Mouse (Mus musculus): ENCODE data around the gene Zfp687.
"Not testable (repeated sequence)": the region's sequence is repeated elsewhere in the genome, so short reads cannot be mapped to it uniquely, and the experiment has no call there.

The Zfp687 gene

GRCm38 (mm10) chr3:95015337-95015872 lies at the start of gene Zfp687:
Zfp687 (minus strand) TSS chr3:95015448.
- peak; percentile 100 for DNase-seq

- DNase-seq, result no peak
Measured at GRCm38 (mm10) chr3:95063741-95064140, 48.5 kb upstream of the Zfp687 start.

- no peak for DNase-seq
Measured at GRCm38 (mm10) chr3:95058078-95058477, 42.8 kb upstream of the Zfp687 start.

- DNase-seq, result no peak
Measured at GRCm38 (mm10) chr3:95056275-95056674, 41.0 kb upstream of the Zfp687 start.

- DNase-seq, result peak in 1 of 2 experiments; percentile 14
Measured at GRCm38 (mm10) chr3:95054481-95055260, 39.4 kb upstream of the Zfp687 start.

GRCm38 (mm10) chr3:95053701-95054100 lies 38.5 kb upstream of the Zfp687 start:
- DNase-seq, result peak; percentile 22 to 30

GRCm38 (mm10) chr3:95052959-95053358 lies 37.7 kb upstream of the Zfp687 start:
- DNase-seq, result peak; percentile 29 to 41

- no peak for DNase-seq
Measured at GRCm38 (mm10) chr3:95047914-95048313, 32.7 kb upstream of the Zfp687 start.

GRCm38 (mm10) chr3:95046462-95047057 lies 31.3 kb upstream of the Zfp687 start:
- DNase-seq, result no peak

- DNase-seq, result no peak
Measured at GRCm38 (mm10) chr3:95043251-95043650, 28.0 kb upstream of the Zfp687 start.

- no peak for DNase-seq
Measured at GRCm38 (mm10) chr3:95042838-95043229, 27.6 kb upstream of the Zfp687 start.

- DNase-seq, result peak; percentile 98 to 99
Measured at GRCm38 (mm10) chr3:95042166-95042837, 27.1 kb upstream of the Zfp687 start, which contains the start of gene Psmd4. Psmd4 (minus strand) TSS chr3:95042614.

GRCm38 (mm10) chr3:95041625-95042024 lies 26.4 kb upstream of the Zfp687 start:
- DNase-seq, result no peak

- DNase-seq, result no peak
Measured at GRCm38 (mm10) chr3:95029953-95030352, 14.7 kb upstream of the Zfp687 start.

- DNase-seq, result not testable (repeated sequence)
Measured at GRCm38 (mm10) chr3:95029291-95029827, 14.1 kb upstream of the Zfp687 start.

GRCm38 (mm10) chr3:95028603-95029002 lies 13.4 kb upstream of the Zfp687 start:
- no peak for DNase-seq

- no peak for DNase-seq
Measured at GRCm38 (mm10) chr3:95027701-95028100, 12.5 kb upstream of the Zfp687 start.

- no peak for DNase-seq
Measured at GRCm38 (mm10) chr3:95027057-95027645, 11.9 kb upstream of the Zfp687 start.

GRCm38 (mm10) chr3:95025202-95025601 lies 10.0 kb upstream of the Zfp687 start:
- DNase-seq, result no peak

- no peak for DNase-seq
Measured at GRCm38 (mm10) chr3:95024551-95024950, 9.3 kb upstream of the Zfp687 start.

GRCm38 (mm10) chr3:95020956-95021355 lies 5.7 kb upstream of the Zfp687 start:
- DNase-seq, result not testable (repeated sequence)

GRCm38 (mm10) chr3:95018741-95019140 lies 3.5 kb upstream of the Zfp687 start:
- DNase-seq, result no peak
